Mouse (Mus musculus): ENCODE measurements around the gene Rnf38. TPM values are rescaled to one million over a fixed set of nuclear protein-coding genes. Genes with fewer than 3 reads are reported as not detected.

Gene Rnf38
- polyA plus RNA-seq, 3 experiments from 2014 or later, result 23.1 to 29.5 (median 27.6) TPM

DNA sequence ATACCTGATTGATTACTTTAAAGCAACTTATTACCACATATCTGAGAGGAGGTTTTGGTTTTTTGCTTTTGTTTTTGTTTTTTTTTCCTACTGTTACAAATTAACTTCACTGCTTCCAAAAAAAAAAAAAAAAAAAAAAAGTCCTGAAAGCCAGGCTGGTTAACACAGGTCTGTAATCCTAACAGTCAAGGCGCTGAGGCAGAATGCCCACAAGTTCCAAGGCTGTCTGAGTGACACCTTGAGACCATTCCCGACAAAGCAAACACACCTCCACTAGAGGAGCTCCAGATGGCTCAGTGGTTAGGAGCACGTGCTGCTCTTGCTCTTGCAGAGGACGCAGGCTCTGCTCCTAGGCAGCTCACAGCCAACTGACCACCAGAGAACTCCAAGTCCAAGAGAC, 10.1 kb downstream of the Rnf38 start:
- ATAC-seq, result no peak

DNA sequence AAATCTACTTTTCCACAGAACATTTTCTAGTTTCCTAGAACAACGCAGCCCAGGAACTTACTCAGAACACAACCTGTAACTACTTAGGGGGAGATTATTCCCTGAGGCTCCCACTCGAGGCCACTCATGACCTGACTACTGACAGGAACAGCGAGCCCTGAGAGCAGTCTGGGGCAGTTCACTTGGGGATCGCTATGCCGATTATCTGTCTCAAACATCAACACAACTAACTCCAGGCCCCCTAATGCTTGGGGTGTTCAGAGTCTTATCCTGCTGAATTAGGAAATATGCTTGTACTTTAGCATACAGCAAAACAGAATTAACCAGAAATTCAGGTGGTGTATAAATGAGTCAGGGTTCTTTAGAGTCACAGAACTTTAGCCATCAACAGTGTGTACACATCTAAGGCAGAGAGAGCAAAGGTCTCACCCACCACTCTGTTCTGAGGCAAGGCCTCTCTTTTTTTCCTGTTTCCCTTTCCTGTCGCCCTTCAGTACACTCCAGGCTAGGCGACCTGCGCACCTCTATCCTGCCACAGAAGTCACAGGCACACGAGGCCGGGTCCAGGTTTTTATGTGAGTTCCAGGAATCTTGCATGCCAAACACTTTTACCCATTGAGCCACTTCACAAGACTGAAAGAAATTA, 16.7 kb downstream of the Rnf38 start:
- no peak for ATAC-seq

DNA sequence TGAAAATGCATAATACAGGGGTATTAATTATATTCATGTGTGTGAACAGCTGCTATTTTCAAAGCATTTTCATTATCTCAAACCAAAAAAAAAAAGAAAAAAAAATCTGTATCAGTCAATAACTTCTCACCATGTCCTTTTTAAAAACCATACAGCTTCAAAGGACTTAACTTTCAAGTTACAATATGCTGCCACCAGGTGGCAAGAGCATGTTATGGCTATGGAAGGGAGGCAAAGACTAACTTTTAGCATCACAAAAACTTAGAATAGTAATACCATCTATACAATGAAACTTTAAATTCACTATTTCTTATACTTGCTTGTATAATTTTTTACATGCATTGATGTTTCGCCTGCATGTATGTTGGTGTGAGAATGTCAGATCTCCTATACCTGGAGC, 33.6 kb downstream of the Rnf38 start:
- peak; percentile 73 for ATAC-seq

DNA sequence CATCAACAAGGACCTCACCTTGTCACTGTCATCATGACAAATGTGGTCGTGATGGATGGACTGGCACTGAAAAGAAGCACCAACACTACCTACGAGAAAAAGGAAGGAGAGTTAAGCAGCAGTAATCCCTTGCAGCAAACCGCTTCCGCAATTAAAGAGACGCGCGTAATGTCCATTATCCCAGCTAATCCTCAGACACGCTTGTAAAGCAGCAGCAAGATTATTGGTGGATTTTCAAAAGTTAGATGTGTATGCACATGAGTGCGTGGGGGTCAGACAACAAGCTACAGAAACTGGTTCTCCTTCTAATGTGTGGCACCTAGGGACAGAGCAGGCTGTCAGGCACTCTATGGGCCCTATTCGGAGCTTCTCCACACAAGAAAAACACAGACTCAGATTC, 46.2 kb downstream of the Rnf38 start:
- no peak for ATAC-seq

DNA sequence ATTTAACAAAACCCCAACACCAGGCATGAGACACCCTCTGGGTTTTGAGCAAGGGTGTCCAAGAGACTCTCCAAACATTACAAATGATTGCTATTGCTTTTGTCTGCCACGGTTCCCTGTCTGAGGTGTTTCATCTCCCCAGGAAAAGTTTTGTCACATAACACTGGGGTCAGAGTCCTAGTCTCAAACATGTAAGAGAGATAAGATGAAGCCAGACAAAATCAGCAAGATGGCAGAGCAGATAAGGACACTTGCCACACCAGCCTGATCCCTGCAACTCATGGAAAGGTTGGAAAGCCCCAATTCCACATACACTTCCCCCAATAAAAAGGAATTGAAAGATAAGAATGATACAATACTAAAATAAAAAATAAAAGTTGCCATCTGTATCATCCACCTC, 49.7 kb downstream of the Rnf38 start:
- ATAC-seq, result no peak

DNA sequence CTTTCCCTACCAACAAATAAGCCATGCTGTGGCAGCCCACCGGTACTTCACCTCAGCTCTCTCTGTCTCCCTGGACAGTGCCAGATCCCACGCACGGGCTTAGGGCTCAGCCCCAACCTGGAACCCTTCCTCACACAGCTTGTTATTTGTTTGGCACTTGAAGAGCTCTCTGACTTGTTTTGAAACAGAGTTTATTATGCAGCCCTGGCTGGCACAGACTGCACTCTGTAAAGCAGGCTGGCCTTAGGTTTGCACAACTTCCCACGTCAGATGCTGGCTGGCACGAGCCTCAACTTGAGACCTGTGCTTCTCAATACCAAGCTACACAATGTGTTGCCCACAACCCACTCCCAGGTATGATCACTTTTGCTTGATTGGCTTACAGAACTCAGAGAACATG, 53.8 kb downstream of the Rnf38 start:
- ATAC-seq, result no peak

DNA sequence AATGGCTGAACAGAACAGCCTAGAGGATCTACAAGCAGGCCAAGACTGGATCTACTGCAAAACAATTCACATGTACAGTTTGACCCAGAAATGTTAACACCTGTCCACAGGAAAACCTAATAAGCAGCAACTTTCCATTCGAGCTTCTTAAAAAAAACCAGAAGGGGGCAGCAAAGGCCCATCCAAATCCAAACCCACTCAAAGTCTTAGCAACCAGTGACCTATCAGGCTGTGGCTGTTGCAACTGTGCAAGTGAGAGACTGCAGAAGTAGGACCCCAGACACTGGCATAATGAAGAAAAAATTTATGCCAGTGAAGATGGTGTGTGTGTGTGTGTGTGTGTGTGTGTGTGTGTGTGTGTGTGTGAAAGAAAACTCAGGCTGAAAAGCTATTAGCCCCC, 60.4 kb downstream of the Rnf38 start:
- ATAC-seq, result peak; percentile 39

DNA sequence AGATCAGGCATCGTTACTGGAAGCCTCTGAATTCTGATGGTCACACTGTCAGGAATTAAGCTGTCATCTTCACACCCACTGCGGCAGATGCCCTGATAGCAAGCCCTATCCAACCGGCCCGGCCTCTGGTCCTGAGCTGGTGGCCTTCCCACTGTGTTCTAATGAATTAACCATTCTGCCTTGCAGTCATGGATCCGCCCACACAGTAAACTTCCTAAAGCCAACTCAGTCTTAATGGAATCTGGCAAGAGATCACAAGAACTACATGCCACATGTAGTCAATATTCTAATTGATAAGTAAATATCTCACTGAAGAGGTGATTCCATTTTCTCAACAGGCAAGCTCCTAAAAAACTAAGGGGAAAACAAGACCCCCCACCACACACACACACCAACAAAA, 60.9 kb downstream of the Rnf38 start:
- ATAC-seq, result no peak

DNA sequence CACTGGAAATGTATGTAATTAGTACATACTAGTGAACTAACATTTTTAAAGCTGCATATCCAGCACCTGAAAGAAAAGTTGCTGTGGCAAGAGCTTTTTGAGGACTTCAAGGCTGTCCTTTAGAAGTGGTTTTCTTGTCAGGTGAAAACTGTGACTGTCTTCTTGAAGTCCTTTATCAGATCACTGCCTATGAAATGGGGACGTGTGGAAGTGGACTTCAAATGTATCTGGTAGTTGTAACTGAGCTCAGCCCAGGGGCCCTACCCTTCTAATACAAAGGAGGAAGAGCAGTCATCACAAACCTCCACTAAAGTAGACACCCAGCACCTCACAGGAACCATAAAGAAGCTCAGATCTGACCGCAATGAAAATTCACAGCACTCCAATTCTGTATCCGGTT, 63.7 kb downstream of the Rnf38 start:
- ATAC-seq, result no peak

DNA sequence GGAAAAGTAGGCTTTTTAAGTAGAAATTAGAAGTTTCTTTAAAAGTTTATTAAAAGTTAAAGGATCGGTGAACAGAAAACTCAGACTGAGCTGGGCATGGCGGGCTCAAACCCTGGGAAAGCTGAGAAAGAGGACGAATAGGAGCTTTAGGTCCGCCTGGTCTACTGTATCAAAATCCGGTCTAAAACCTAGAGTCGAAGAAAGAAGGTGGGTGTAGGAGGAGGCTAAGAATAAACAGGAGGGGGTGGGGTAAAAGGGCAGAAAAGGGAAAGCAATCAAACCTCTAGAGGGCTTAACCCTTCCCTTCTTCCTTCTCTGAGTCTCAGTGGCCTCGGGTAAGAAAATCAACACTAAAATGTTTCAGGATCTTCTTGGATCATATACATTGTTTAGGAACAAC, 64.8 kb downstream of the Rnf38 start:
- ATAC-seq, result peak; percentile 14

DNA sequence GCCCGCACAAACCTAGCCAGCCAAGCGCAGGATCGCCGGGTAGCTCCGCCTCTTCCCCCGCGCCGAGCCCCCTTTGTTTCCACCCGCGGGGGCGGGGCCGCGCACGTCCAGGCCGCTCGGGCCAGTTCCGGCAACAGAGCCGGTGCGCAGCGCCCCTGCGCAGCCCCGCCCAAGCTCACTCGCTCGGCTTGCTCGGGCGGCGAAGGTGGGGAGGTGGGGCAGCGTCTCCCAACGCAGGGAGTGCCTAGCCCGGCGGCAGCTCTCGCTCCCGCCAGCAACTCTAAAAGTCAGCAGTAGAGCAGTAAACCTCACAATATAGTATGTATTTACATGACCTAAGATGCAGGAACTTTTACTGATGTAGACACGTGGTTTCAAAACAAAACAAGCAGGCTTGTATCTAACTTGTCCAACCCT, 65.3 kb downstream of the Rnf38 start:
- ATAC-seq, result peak; percentile 75

DNA sequence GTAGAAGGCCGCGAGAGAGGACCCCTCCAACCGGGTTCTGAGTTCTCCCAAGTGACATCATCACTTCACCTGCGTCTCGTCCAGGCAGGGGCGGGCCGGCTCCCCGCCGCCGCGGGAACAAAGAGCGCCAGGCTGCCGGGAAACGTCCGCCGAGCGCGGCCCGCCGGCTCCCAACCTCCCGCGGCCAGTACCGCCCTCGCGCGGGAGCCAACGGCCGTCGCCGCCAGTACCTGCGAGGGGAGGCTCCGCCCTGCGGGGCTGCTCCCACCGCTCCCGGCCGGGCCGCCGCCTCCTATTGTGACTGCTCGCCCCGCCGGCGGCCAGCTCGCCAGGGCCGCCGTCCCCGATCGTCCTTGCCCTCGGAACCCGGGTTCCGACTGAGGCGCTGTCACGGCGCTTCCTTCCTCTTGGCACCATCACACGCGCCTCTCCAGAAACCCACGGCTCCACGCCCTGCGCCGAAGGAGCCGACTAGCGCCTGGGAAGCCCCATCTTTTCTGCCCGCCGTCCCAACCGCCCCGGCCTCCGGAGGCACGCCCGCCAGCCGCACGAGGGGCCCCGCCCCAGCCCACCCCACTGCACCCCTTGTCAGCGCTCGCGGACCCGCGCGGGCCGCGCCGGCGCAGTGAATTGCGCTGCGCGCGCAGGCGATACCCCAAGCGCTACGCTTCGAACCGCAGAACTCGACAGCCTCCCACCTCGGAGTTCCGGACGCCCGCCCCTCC, 66.0 kb downstream of the Rnf38 start:
- ATAC-seq, result peak; percentile 55

DNA sequence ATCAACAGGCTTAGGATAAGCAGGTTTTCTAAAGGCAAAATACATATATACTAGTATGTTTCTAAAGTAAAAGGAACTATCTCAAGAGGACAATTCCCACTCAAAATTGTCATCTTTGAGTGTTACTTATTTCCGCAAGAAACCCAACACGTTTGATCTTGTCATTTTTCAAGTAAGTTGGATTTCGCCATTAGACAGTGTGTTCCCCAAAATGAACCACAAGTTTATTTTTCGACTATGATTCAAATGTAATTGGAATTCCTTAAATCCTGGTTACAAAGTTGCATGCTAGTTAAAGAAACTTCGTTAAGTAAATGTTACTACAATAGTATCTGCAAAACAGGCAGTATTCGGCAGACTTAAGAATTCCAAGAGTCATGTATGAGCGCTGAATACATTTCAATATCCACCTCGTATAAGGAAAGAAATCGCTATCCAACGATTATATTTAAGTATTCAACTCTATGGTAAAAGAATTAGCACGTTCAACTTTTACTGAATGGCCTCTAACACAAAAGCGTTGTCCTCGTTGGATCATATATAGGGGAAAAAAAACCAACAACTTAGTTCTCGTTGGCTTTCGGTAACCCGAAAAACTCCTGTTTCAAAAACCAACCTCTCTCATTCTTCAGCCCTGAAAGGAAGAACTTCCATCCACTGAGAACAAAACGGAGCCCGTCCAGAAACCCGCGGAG, 66.7 kb downstream of the Rnf38 start:
- ATAC-seq, result no peak

DNA sequence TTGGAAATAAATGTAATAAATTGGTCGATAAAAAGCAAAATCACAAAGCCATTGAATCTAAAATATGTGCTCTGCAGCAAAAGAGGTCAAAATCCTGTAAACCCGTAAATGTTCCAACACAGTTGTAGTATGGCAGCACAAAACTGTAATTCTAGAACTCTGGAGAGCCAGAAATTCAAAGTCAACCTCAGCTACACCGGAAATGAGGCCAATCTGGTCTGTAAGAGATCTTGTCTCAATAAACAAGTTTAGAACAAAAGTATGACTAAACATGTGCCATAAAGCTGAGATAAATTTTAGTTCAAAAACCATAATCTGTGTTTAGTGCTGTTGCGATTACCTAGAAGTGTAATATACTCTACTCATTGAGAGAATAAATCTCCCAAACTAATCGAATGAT, 69.0 kb downstream of the Rnf38 start:
- ATAC-seq, result no peak

DNA sequence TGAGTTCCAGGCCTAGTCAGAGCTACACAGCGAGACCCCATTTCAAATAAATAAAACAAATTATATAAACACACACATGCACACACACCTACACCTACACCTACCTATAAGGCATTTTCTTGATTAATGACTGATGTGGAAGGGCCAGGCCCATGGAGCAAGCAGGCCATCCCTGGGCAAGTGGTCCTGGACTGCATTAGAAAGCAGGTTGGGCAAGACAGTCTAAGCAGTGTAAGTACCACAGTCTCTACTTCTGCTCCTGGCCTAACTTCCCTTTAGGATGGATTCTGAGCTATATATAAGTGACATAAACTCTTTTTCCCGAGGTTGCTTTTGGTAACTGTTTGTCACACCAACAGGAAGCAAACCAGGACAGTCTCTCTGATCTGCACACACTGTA, 70.6 kb downstream of the Rnf38 start:
- ATAC-seq, result no peak

DNA sequence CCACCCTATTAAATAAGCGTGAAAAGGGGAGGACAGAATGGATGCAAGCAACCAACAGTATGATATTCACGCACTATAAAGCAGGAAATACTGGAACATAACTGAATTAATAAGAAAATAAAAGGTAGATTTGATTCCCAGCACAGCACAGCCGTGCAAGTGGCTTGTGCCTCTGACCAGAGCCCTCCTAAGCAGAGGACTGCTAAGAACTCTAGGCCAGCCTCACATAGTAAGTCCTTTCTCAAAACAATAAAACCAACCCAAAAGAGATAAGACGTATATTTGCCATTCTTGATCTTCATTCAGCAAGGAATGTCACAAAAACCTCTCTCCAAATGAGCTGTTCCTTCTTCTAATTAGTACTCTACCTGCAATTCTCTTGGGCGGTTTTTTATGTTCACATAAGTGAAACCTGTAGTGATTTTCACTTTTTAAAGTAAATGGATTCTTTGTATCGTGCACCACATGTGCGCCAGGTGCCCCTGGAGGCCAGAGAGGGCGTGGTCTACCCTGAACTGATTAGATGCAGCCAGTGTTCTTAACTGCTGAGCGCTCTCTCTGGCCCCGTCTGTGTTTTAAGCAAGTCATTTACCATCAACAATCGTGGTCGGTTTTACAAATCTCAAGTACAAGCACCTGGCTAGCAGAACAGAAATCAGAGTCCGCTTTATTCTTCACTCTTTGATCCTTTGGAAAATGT, 72.4 kb downstream of the Rnf38 start:
- ATAC-seq, result no peak

DNA sequence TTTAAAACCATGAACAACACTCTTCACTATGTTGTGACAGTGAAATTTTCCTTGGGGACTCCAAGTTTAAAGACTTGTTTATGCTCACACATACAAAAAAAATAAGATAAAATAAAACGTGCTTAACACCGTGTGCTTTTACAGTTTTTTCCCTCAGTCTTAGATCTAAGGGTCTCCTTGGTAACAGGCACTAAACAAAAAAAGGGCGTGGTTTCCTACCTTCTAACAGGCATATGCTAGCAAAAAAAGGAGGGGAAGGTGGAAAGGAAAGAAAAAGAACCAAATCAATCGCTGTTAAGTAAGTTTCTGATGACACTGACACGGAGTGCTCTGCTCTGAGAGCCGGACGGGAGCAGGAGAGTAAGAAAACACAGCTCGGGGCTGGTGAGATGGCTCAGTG, 73.8 kb downstream of the Rnf38 start:
- peak; percentile 70 for ATAC-seq

DNA sequence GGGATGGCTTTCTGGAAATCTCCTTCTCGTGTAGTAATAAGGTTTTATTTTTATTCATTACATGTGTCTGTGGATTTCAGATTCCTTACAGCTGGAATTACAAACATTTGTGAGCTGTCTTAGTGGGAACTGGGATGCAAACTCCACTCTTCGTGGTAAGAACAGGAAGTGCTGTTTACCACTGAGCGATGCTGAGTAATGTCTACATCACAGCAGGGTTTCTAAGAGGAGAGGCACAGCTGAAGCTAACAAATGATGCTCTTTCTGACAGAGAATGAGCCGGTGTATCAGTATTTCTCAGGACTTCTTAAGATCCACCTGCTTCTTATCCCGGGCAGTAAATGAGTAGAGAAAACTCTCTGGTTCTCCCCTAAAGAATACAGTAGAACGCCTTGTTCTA, 77.1 kb downstream of the Rnf38 start:
- no peak for ATAC-seq

DNA sequence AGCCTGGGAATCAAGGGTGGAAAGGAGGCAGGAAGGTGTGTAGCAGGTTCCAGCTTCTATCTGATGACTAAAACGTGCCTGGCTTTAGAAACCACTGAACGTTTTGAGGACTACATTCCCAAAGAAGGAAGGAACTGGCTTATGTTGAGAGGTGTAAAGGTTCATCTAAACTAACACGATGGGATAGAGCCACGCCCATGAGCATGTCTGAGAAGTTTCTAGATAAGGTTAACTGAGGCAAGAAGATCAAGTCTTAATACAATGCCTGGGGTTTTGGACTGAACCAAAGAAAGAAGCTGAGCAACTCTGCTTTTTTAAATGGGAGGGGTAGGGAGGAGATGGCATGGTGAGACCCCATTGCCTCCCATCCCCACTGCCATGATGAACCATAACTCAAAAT, 78.7 kb downstream of the Rnf38 start:
- no peak for ATAC-seq

DNA sequence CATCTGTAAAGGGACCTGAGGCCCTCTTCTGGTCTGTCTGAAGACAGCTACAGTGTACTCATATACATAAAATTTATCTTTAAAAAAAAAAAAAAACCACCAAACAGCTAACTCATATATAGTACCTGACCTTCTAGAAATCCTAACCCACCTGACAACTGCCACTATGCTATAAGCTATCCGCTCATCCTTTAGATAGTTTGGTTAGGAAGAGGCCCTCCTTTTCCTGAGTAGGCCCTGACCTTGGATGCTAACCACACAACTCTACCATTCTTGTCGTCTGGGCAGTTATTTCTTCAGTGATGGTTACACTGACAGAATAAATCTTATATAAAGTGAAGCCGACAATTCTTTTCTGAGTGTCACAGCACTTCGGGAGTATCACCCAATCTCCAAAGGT, 80.7 kb downstream of the Rnf38 start:
- ATAC-seq, result no peak

DNA sequence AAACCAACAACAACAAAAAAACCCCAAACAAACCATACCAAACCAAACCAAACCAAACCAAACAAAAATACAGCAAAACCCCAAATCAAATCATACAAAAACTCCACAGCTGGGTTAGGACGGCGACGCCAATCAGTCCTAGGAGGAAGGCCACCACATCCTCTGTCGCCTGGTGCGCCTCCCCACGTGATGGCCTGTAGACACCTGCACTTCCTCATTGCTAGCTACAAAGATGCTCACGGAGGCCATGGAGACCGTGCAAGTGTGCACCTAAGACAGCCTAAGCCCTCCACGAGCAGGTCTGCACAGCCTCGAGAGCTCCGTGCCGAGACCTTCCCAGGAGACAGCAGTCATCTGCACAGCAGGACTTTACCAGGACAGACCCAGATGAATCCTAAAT, 106.8 kb downstream of the Rnf38 start:
- no peak for ATAC-seq

DNA sequence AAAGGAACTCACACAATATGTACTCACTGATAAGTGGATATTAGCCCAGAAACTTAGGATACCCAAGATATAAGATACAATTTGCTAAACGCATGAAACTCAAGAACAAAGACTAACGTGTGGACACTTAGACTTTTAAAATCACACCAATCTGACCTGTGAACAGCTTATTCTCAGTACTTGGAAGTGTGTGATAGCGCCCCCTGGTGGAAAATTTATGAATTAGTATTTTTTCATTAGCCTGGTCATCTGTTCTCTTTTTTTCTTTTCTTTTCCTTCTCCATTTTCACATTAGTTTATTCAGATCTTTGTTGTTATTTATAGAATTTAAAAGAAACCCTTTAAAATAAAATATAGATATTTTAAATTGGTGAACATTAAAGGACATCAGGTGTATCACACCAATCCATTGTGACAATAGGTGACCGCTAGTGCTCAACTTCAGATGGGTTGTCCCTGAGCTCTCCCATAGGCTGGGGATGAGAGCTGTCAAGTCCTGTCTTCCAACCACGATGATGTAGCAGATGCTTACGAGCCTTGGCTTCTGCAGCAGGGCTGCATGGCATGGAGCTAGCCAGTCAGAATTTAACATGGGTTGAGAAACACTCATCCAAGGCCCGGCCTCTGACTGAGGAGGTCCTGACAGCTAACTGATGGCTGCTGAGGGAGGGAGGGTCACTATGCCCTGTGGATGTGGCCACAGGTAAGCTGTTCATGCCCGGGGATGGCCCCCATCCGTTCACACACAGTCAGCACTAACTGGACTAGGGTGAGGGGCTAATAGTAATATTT, 114.0 kb downstream of the Rnf38 start:
- ATAC-seq, result no peak

DNA sequence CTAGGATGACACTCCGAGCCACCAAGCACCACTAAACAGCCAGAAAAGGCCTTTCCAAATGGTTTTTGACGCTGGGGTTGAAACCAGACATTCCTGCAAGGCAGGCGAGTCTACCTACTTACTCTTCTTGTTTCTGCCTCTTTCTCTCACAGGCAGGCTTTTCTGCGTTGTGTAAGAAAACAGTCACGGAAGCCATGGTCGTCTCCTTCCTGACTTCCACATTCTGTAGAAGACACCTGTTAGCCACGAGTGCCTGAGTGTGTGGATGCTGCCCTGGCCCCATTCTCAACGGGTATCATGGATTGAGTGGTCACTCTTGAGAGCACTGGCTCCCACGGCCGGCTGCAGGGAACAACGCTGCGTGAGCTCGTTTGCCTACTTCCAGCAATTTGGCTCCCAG, 118.5 kb downstream of the Rnf38 start:
- no peak for ATAC-seq
